Mouse (Mus musculus): ENCODE results near the gene Ofd1. TPM values are rescaled to one million over a fixed set of nuclear protein-coding genes. Genes with fewer than 3 reads are reported as not detected.

Gene Ofd1
- total and polyA plus RNA-seq, 2 experiments from 2014 or later = 4.5 to 4.7 TPM

- DNase-seq (ENCODE audit: low spot score) (no peak), ATAC-seq (ENCODE audit: insufficient read depth, low read depth) (no peak)
- H3K27me3 ChIP-seq (ENCODE audit: control insufficient read depth, insufficient read depth, low read length) = no peaks in the 10 kb centered on the region
- H3K4me1 ChIP-seq (ENCODE audit: control insufficient read depth, insufficient read depth) = no peaks in the 10 kb centered on the region
- no peak overlapping the region for H3K9ac ChIP-seq (replicated peaks; ENCODE audit: low read depth, low read length)
- H3K4me3 ChIP-seq (ENCODE audit: low read depth, low read length) = no peak overlapping the region
- 82% methylated on average over 2 of the region's 2 CpGs for WGBS
- TF ChIP-seq EP300 (IDR thresholded peaks at IDR 0.05; ENCODE audit: low read depth) (no peak), CTCF (IDR thresholded peaks at IDR 0.05; ENCODE audit: low read depth) (no peak)
- H3K4me2 ChIP-seq (ENCODE audit: low read depth, low read length) = no peak overlapping the region
- no peaks in the 10 kb centered on the region for H3K9me3 ChIP-seq (replicated peaks; ENCODE audit: control insufficient read depth, low read length)
- no peaks in the 10 kb centered on the region for H3K36me3 ChIP-seq (replicated peaks; ENCODE audit: control insufficient read depth, insufficient read depth, low read length)
- no peak overlapping the region for H3K27ac ChIP-seq (ENCODE audit: low read depth)
These were observed 5.7 kb downstream of the Ofd1 start for GRCm38 (mm10) chrX:166434812-166435211.

GRCm38 (mm10) chrX:166416196-166416595, 24.3 kb downstream of the Ofd1 start:
- Histone ChIP-seq H3K4me3 (ENCODE audit: low read depth, low read length) (no peak overlapping the region), H3K4me1 (ENCODE audit: control insufficient read depth, insufficient read depth) (no peaks in the 10 kb centered on the region), H3K4me2 (ENCODE audit: low read depth, low read length) (no peak overlapping the region), H3K27ac (ENCODE audit: low read depth) (no peak overlapping the region), H3K36me3 (replicated peaks; ENCODE audit: control insufficient read depth, insufficient read depth, low read length) (no peaks in the 10 kb centered on the region), H3K27me3 (ENCODE audit: control insufficient read depth, insufficient read depth, low read length) (no peaks in the 10 kb centered on the region), H3K9me3 (replicated peaks; ENCODE audit: control insufficient read depth, low read length) (no peaks in the 10 kb centered on the region), H3K9ac (replicated peaks; ENCODE audit: low read depth, low read length) (no peak overlapping the region)
- ATAC-seq (ENCODE audit: insufficient read depth, low read depth) (no peak), DNase-seq (ENCODE audit: low spot score) (no peak)
- 86% methylated on average over 2 of the region's 6 CpGs for WGBS
- TF ChIP-seq CTCF (IDR thresholded peaks at IDR 0.05; ENCODE audit: low read depth) (peak; percentile 51), EP300 (IDR thresholded peaks at IDR 0.05; ENCODE audit: low read depth) (no peak)

GRCm38 (mm10) chrX:166407865-166408264, 32.6 kb downstream of the Ofd1 start:
- Histone ChIP-seq H3K36me3 (replicated peaks; ENCODE audit: control insufficient read depth, insufficient read depth, low read length) (0 out of 2 replicates have a peak, but pooled peaks cover 11% of the 10 kb centered on the region), H3K27me3 (ENCODE audit: control insufficient read depth, insufficient read depth, low read length) (no peaks in the 10 kb centered on the region), H3K9me3 (replicated peaks; ENCODE audit: control insufficient read depth, low read length) (no peaks in the 10 kb centered on the region), H3K4me2 (ENCODE audit: low read depth, low read length) (no peak overlapping the region), H3K4me1 (ENCODE audit: control insufficient read depth, insufficient read depth) (no peaks in the 10 kb centered on the region), H3K9ac (replicated peaks; ENCODE audit: low read depth, low read length) (no peak overlapping the region), H3K27ac (ENCODE audit: low read depth) (no peak overlapping the region), H3K4me3 (ENCODE audit: low read depth, low read length) (no peak overlapping the region)
- DNase-seq (ENCODE audit: low spot score) (no peak), ATAC-seq (ENCODE audit: insufficient read depth, low read depth) (no peak)
- TF ChIP-seq CTCF (IDR thresholded peaks at IDR 0.05; ENCODE audit: low read depth) (no peak), EP300 (IDR thresholded peaks at IDR 0.05; ENCODE audit: low read depth) (no peak)

- ATAC-seq (ENCODE audit: insufficient read depth, low read depth) (no peak), DNase-seq (ENCODE audit: low spot score) (no peak)
- no peak overlapping the region for H3K4me3 ChIP-seq (ENCODE audit: low read depth, low read length)
- H3K27me3 ChIP-seq (ENCODE audit: control insufficient read depth, insufficient read depth, low read length) = no peaks in the 10 kb centered on the region
- TF ChIP-seq EP300 (IDR thresholded peaks at IDR 0.05; ENCODE audit: low read depth) (no peak), CTCF (IDR thresholded peaks at IDR 0.05; ENCODE audit: low read depth) (no peak)
- WGBS = 75% methylated on average over 1 of the region's 1 CpGs
- no peaks in the 10 kb centered on the region for H3K9me3 ChIP-seq (replicated peaks; ENCODE audit: control insufficient read depth, low read length)
- H3K27ac ChIP-seq (ENCODE audit: low read depth) = no peak overlapping the region
- 0 out of 2 replicates have a peak, but pooled peaks cover 7% of the 10 kb centered on the region for H3K36me3 ChIP-seq (replicated peaks; ENCODE audit: control insufficient read depth, insufficient read depth, low read length)
- H3K9ac ChIP-seq (replicated peaks; ENCODE audit: low read depth, low read length) = no peak overlapping the region
- H3K4me2 ChIP-seq (ENCODE audit: low read depth, low read length) = no peak overlapping the region
- H3K4me1 ChIP-seq (ENCODE audit: control insufficient read depth, insufficient read depth) = no peaks in the 10 kb centered on the region
These were observed 46.8 kb downstream of the Ofd1 start for GRCm38 (mm10) chrX:166393753-166394152.

GRCm38 (mm10) chrX:166386656-166387055, 53.8 kb downstream of the Ofd1 start:
- WGBS = 83% methylated on average over 6 of the region's 6 CpGs
- Histone ChIP-seq H3K4me2 (ENCODE audit: low read depth, low read length) (no peak overlapping the region), H3K36me3 (replicated peaks; ENCODE audit: control insufficient read depth, insufficient read depth, low read length) (0 out of 2 replicates have a peak, but pooled peaks cover 6% of the 10 kb centered on the region), H3K27ac (ENCODE audit: low read depth) (no peak overlapping the region), H3K27me3 (ENCODE audit: control insufficient read depth, insufficient read depth, low read length) (no peaks in the 10 kb centered on the region), H3K4me3 (ENCODE audit: low read depth, low read length) (no peak overlapping the region), H3K4me1 (ENCODE audit: control insufficient read depth, insufficient read depth) (no peaks in the 10 kb centered on the region), H3K9me3 (replicated peaks; ENCODE audit: control insufficient read depth, low read length) (no peaks in the 10 kb centered on the region), H3K9ac (replicated peaks; ENCODE audit: low read depth, low read length) (no peak overlapping the region)
- no peak for TF ChIP-seq EP300 (IDR thresholded peaks at IDR 0.05; ENCODE audit: low read depth)
- TF ChIP-seq CTCF (IDR thresholded peaks at IDR 0.05; ENCODE audit: low read depth) = no peak
- DNase-seq (ENCODE audit: low spot score) (no peak), ATAC-seq (ENCODE audit: insufficient read depth, low read depth) (no peak)

GRCm38 (mm10) chrX:166384935-166385334, 55.6 kb downstream of the Ofd1 start:
- peak; percentile 49 for ATAC-seq (ENCODE audit: insufficient read depth, low read depth)
- no peak for TF ChIP-seq CTCF (IDR thresholded peaks at IDR 0.05; ENCODE audit: low read depth)
- no peak for TF ChIP-seq EP300 (IDR thresholded peaks at IDR 0.05; ENCODE audit: low read depth)
- Histone ChIP-seq H3K9me3 (replicated peaks; ENCODE audit: control insufficient read depth, low read length) (no peaks in the 10 kb centered on the region), H3K36me3 (replicated peaks; ENCODE audit: control insufficient read depth, insufficient read depth, low read length) (no peaks in the 10 kb centered on the region), H3K4me3 (ENCODE audit: low read depth, low read length) (no peak overlapping the region), H3K27ac (ENCODE audit: low read depth) (no peak overlapping the region), H3K4me1 (ENCODE audit: control insufficient read depth, insufficient read depth) (no peaks in the 10 kb centered on the region), H3K9ac (replicated peaks; ENCODE audit: low read depth, low read length) (no peak overlapping the region), H3K27me3 (ENCODE audit: control insufficient read depth, insufficient read depth, low read length) (no peaks in the 10 kb centered on the region), H3K4me2 (ENCODE audit: low read depth, low read length) (no peak overlapping the region)
- peak; percentile 30 for DNase-seq (ENCODE audit: low spot score)
- 36% methylated on average over 3 of the region's 3 CpGs for WGBS
